Mouse (Mus musculus): ENCODE data around the gene Gm4792.

The Gm4792 gene

GRCm38 (mm10) chr10:94298471-94298870 lies at the start of gene Gm4792:
Gm4792 (minus strand) TSS chr10:94298703.
- DNase-seq (ENCODE audit: low read depth, low spot score), result no peak

- no peak for DNase-seq (ENCODE audit: low read depth, low spot score)
These were observed 49.5 kb upstream of the Gm4792 start for GRCm38 (mm10) chr10:94347959-94348358.

GRCm38 (mm10) chr10:94347296-94347695 lies 48.8 kb upstream of the Gm4792 start:
- DNase-seq (ENCODE audit: low read depth, low spot score), result no peak

- no peak for DNase-seq (ENCODE audit: low read depth, low spot score)
These were observed 48.1 kb upstream of the Gm4792 start for GRCm38 (mm10) chr10:94346596-94346995.

- DNase-seq (ENCODE audit: low read depth, low spot score), result no peak
These were observed 47.2 kb upstream of the Gm4792 start for GRCm38 (mm10) chr10:94345509-94346252.

GRCm38 (mm10) chr10:94344631-94345417 lies 46.3 kb upstream of the Gm4792 start:
- DNase-seq (ENCODE audit: low read depth, low spot score), result no peak

GRCm38 (mm10) chr10:94343581-94343980 lies 45.1 kb upstream of the Gm4792 start:
- peak; percentile 70 for DNase-seq (ENCODE audit: low read depth, low spot score)

GRCm38 (mm10) chr10:94342256-94342655 lies 43.8 kb upstream of the Gm4792 start:
- no peak for DNase-seq (ENCODE audit: low read depth, low spot score)

- DNase-seq (ENCODE audit: low read depth, low spot score), result no peak
These were observed 43.0 kb upstream of the Gm4792 start for GRCm38 (mm10) chr10:94341501-94341900.

- no peak for DNase-seq (ENCODE audit: low read depth, low spot score)
These were observed 37.6 kb upstream of the Gm4792 start for GRCm38 (mm10) chr10:94336071-94336470.

GRCm38 (mm10) chr10:94335047-94335446 lies 36.5 kb upstream of the Gm4792 start:
- no peak for DNase-seq (ENCODE audit: low read depth, low spot score)

GRCm38 (mm10) chr10:94333328-94333727 lies 34.8 kb upstream of the Gm4792 start:
- DNase-seq (ENCODE audit: low read depth, low spot score), result no peak

GRCm38 (mm10) chr10:94332358-94333137 lies 34.0 kb upstream of the Gm4792 start:
- DNase-seq (ENCODE audit: low read depth, low spot score), result no peak

GRCm38 (mm10) chr10:94329962-94330361 lies 31.5 kb upstream of the Gm4792 start:
- no peak for DNase-seq (ENCODE audit: low read depth, low spot score)

GRCm38 (mm10) chr10:94318574-94318973 lies 20.1 kb upstream of the Gm4792 start:
- DNase-seq (ENCODE audit: low read depth, low spot score), result peak; percentile 45

- DNase-seq (ENCODE audit: low read depth, low spot score), result no peak
These were observed 14.6 kb upstream of the Gm4792 start for GRCm38 (mm10) chr10:94313146-94313545.

GRCm38 (mm10) chr10:94312007-94312715 lies 13.7 kb upstream of the Gm4792 start:
- DNase-seq (ENCODE audit: low read depth, low spot score), result no peak

- DNase-seq (ENCODE audit: low read depth, low spot score), result no peak
These were observed 13.1 kb upstream of the Gm4792 start, which contains the start of gene Tmcc3 for GRCm38 (mm10) chr10:94311511-94312006. Tmcc3 (plus strand) TSS chr10:94311949.

- no peak for DNase-seq (ENCODE audit: low read depth, low spot score)
These were observed 12.2 kb upstream of the Gm4792 start for GRCm38 (mm10) chr10:94310499-94311267.

GRCm38 (mm10) chr10:94305526-94305925 lies 7.0 kb upstream of the Gm4792 start:
- DNase-seq (ENCODE audit: low read depth, low spot score), result no peak

All from telencephalon, adult 2 months (tissue).